Mouse (Mus musculus) heart, postnatal 36 days (tissue): ENCODE measurements around the gene Hsf4. TPM values are rescaled to one million over a fixed set of nuclear protein-coding genes. Genes with fewer than 3 reads are reported as not detected.

ENCODE experiments used
- DNase-seq, 2 experiments: peaks; one replicate each; pipeline ENCODE4 v3.0.0; 2021 to 2022
- intact Hi-C: fragments of 180-260 bp; cut with DNase I; formaldehyde crosslinking; loops from one replicate; pipeline ENCODE4 v1.15.1; 2025
- total RNA-seq, 2 experiments: library from RNA; stranded (reverse); gene quantifications; 2 replicates each; pipeline ENCODE4 v1.2.3; 2021

The Hsf4 gene
- total RNA-seq, 2 experiments from 2014 or later: 1.6 to 2.6 TPM

GRCm38 (mm10) chr8:105258911-105259720 is 10.5 kb upstream of the Hsf4 start:
- DNase-seq: no peak

GRCm38 (mm10) chr8:105259721-105260320 is 9.8 kb upstream of the Hsf4 start:
- peak; percentile 81 to 82 for DNase-seq
- intact Hi-C loops: loop anchor here (2.0 to 5.0 kb wide), 2 partner anchors 21 to 103 kb away; no protein-coding TSS in a partner anchor

More at GRCm38 (mm10) chr8:105258911-105259720, 10.5 kb upstream of the Hsf4 start:
- intact Hi-C loops: loop anchor here (2.0 to 5.0 kb wide), 2 partner anchors 22 to 102 kb away; no protein-coding TSS in a partner anchor

GRCm38 (mm10) chr8:105260371-105261099 is 9.1 kb upstream of the Hsf4 start:
- intact Hi-C loops: no loop called here
- DNase-seq: no peak

GRCm38 (mm10) chr8:105261326-105261980 is 8.1 kb upstream of the Hsf4 start:
- DNase-seq: no peak
- intact Hi-C loops: no loop called here

- no peak for DNase-seq
- intact Hi-C loops: no loop called here
These were observed 6.2 kb upstream of the Hsf4 start for GRCm38 (mm10) chr8:105263244-105263912.

GRCm38 (mm10) chr8:105264024-105264982 is 5.3 kb upstream of the Hsf4 start, which contains the start of the genes Tradd and Fbxl8:
Tradd (minus strand) TSS chr8:105264609.
Fbxl8 (plus strand) TSS chr8:105264648.
- peak; percentile 81 to 82 for DNase-seq
- intact Hi-C loops: loop anchor here (2.0 kb wide), 1 partner anchor 24 kb away; the partner anchor contains the start of gene 4931428F04Rik

GRCm38 (mm10) chr8:105265128-105265527 is 4.5 kb upstream of the Hsf4 start:
- DNase-seq: no peak
- intact Hi-C loops: loop anchor here (2.0 kb wide), 1 partner anchor 24 kb away; the partner anchor contains the start of gene 4931428F04Rik

- no peak for DNase-seq
- intact Hi-C loops: no loop called here
These were observed 2.8 kb upstream of the Hsf4 start for GRCm38 (mm10) chr8:105266775-105267174.

GRCm38 (mm10) chr8:105268342-105269074 is 1.1 kb upstream of the Hsf4 start:
- intact Hi-C loops: no loop called here
- DNase-seq: no peak

GRCm38 (mm10) chr8:105269075-105269458 is 534 bp upstream of the Hsf4 start:
- DNase-seq: no peak
- intact Hi-C loops: no loop called here

GRCm38 (mm10) chr8:105270101-105270915 is 707 bp downstream of the Hsf4 start:
- no peak for DNase-seq
- intact Hi-C loops: loop anchor here (10.0 kb wide), 1 partner anchor 616 kb away; no protein-coding TSS in a partner anchor

GRCm38 (mm10) chr8:105270916-105271186 is 1.2 kb downstream of the Hsf4 start:
- DNase-seq: no peak
- intact Hi-C loops: loop anchor here (10.0 kb wide), 1 partner anchor 616 kb away; no protein-coding TSS in a partner anchor

- intact Hi-C loops: loop anchor here (10.0 kb wide), 1 partner anchor 621 kb away; no protein-coding TSS in a partner anchor
- no peak for DNase-seq
These were observed 5.8 kb downstream of the Hsf4 start for GRCm38 (mm10) chr8:105275387-105275786.

- no peak for DNase-seq
- intact Hi-C loops: loop anchor here (10.0 kb wide), 1 partner anchor 621 kb away; no protein-coding TSS in a partner anchor
These were observed 6.2 kb downstream of the Hsf4 start, which contains the start of gene Nol3 for GRCm38 (mm10) chr8:105275840-105276239. Nol3 (plus strand) TSS chr8:105276140.

- intact Hi-C loops: loop anchor here (10.0 kb wide), 1 partner anchor 622 kb away; no protein-coding TSS in a partner anchor
- peak; percentile 57 to 60 for DNase-seq
These were observed 6.9 kb downstream of the Hsf4 start for GRCm38 (mm10) chr8:105276292-105277120.

- intact Hi-C loops: loop anchor here (10.0 kb wide), 1 partner anchor 624 kb away; no protein-coding TSS in a partner anchor
- peak; percentile 73 to 75 for DNase-seq
These were observed 9.3 kb downstream of the Hsf4 start for GRCm38 (mm10) chr8:105278911-105279334.
